27 mouse cellular contexts compared by ENCODE assay signal in genomic region chr11:4235052-4235655, GRCm38 (mm10). TPM values are rescaled to one million over a fixed set of nuclear protein-coding genes. Genes with fewer than 3 reads are reported as not detected.
A peak's percentile ranks its signal among the peaks of the same experiment; 100 is the strongest.
DNase-seq lines count a peak whose midpoint lies in the region; ATAC-seq and TF ChIP-seq lines count a peak whose summit lies in the region.
"Had no signal": no experiment of that assay in that cellular context is flagged by ENCODE, and none has a peak within 500 bp of the region (broad histone marks: within the 10 kb centered on the region; RNA-seq: fewer than 3 reads in every experiment).

No protein-coding gene starts in this region.

- TF ChIP-seq POLR2A in bone marrow, adult 2 months (IDR thresholded peaks at IDR 0.05; ENCODE audit: borderline replicate concordance, control insufficient read depth, low read depth, low read length), result no peak

- no peak for TF ChIP-seq CTCF in G1E (IDR thresholded peaks at IDR 0.05; ENCODE audit: low read depth, low read length)
- TF ChIP-seq CTCF in bone marrow, adult 2 months (IDR thresholded peaks at IDR 0.05; ENCODE audit: control insufficient read depth, insufficient read depth, low read length), result no peak

- no peak overlapping the region for H3K9ac ChIP-seq in midbrain, embryonic 11.5 days (ENCODE audit: low read length)
- no peak overlapping the region for H3K9ac ChIP-seq in midbrain, embryonic 15.5 days
- no peak overlapping the region for H3K9ac ChIP-seq in liver, embryonic 16.5 days (ENCODE audit: low read depth, low read length)
- H3K9ac ChIP-seq: forebrain, embryonic 13.5 days; hindbrain, embryonic 13.5 days; limb, embryonic 12.5 days; neural tube, embryonic 13.5 days had no signal

- no peak overlapping the region for H3K4me3 ChIP-seq in midbrain, embryonic 11.5 days (ENCODE audit: low read depth, low read length)
- H3K4me3 ChIP-seq in midbrain, embryonic 15.5 days, result no peak overlapping the region
- peak overlapping the region; percentile 80; the same call in 1 of the 2 replicates for H3K4me3 ChIP-seq in G1E (ENCODE audit: low read depth, low read length)
- no peak overlapping the region for H3K4me3 ChIP-seq in bone marrow, adult 2 months (replicated peaks; ENCODE audit: control insufficient read depth, low read depth, low read length)
- H3K4me3 ChIP-seq in liver, embryonic 16.5 days (ENCODE audit: low read depth, low read length), result no peak overlapping the region
- H3K4me3 ChIP-seq: forebrain, embryonic 13.5 days; hindbrain, embryonic 13.5 days; limb, embryonic 12.5 days; neural tube, embryonic 13.5 days had no signal

- no peaks in the 10 kb centered on the region for H3K9me3 ChIP-seq in midbrain, embryonic 11.5 days (ENCODE audit: control insufficient read depth, low read length)
- H3K9me3 ChIP-seq in midbrain, embryonic 15.5 days, result no peaks in the 10 kb centered on the region
- peaks cover 6% of the 10 kb centered on the region for H3K9me3 ChIP-seq in G1E (replicated peaks)
- no peaks in the 10 kb centered on the region for H3K9me3 ChIP-seq in liver, embryonic 16.5 days (replicated peaks; ENCODE audit: control insufficient read depth, low read length)
- H3K9me3 ChIP-seq: forebrain, embryonic 13.5 days; hindbrain, embryonic 13.5 days; limb, embryonic 12.5 days; neural tube, embryonic 13.5 days had no signal

- peak; percentile 26 for DNase-seq in midbrain, embryonic 11.5 days (ENCODE audit: low spot score, missing footprints)
- DNase-seq in G1E (ENCODE audit: low spot score), result no peak
- DNase-seq in layer of hippocampus, postnatal 25 days (ENCODE audit: extremely low spot score in 1 of 2, low spot score in 1 of 2), result no peak
- DNase-seq in cerebellum, postnatal 10 days, result no peak
- DNase-seq: adrenal gland, postnatal 14 days; B cell, adult 2 months; cerebellum, adult 18-20 months; gastrocnemius, postnatal 10 days; heart, postnatal 36 days; kidney, adult 8-10 months; kidney, postnatal 4 days; lung, adult 18-20 months; lung, postnatal 4 days; right cerebral cortex, postnatal 4 days had no signal

- H3K27me3 ChIP-seq in midbrain, embryonic 11.5 days (ENCODE audit: control insufficient read depth, insufficient read depth, low read length), result no peaks in the 10 kb centered on the region
- no peaks in the 10 kb centered on the region for H3K27me3 ChIP-seq in midbrain, embryonic 15.5 days (replicated peaks)
- H3K27me3 ChIP-seq in G1E (ENCODE audit: insufficient read depth, low read length), result no peaks in the 10 kb centered on the region
- H3K27me3 ChIP-seq in liver, embryonic 16.5 days (ENCODE audit: control insufficient read depth, insufficient read depth, low read depth, low read length), result no peaks in the 10 kb centered on the region
- H3K27me3 ChIP-seq: forebrain, embryonic 13.5 days; hindbrain, embryonic 13.5 days; limb, embryonic 12.5 days; neural tube, embryonic 13.5 days; Patski had no signal

- 90% methylated on average over 6 of the region's 6 CpGs for WGBS in midbrain, embryonic 11.5 days
- 92% methylated on average over 6 of the region's 6 CpGs for WGBS in midbrain, embryonic 15.5 days
- WGBS in bone marrow, adult 2 months, result 87% methylated on average over 6 of the region's 6 CpGs
- 72% methylated on average over 6 of the region's 6 CpGs for WGBS in liver, embryonic 16.5 days (ENCODE audit: insufficient replicate concordance)

- no peaks in the 10 kb centered on the region for H3K36me3 ChIP-seq in midbrain, embryonic 11.5 days (ENCODE audit: control insufficient read depth, insufficient read depth, low read length)
- H3K36me3 ChIP-seq in midbrain, embryonic 15.5 days (replicated peaks), result no peaks in the 10 kb centered on the region
- peaks cover 63% of the 10 kb centered on the region for H3K36me3 ChIP-seq in G1E (replicated peaks)
- no peaks in the 10 kb centered on the region for H3K36me3 ChIP-seq in liver, embryonic 16.5 days (ENCODE audit: control insufficient read depth, insufficient read depth)
- H3K36me3 ChIP-seq: hindbrain, embryonic 13.5 days; limb, embryonic 12.5 days; neural tube, embryonic 13.5 days had no signal

- no peaks in the 10 kb centered on the region for H3K4me1 ChIP-seq in midbrain, embryonic 11.5 days (ENCODE audit: control insufficient read depth, insufficient read depth, low read length)
- H3K4me1 ChIP-seq in midbrain, embryonic 15.5 days, result no peaks in the 10 kb centered on the region
- H3K4me1 ChIP-seq in G1E (ENCODE audit: insufficient read depth, low read depth, low read length), result peaks cover 85% of the 10 kb centered on the region
- H3K4me1 ChIP-seq in bone marrow, adult 2 months (ENCODE audit: control insufficient read depth, insufficient read depth, low read length), result peaks cover 9% of the 10 kb centered on the region; the same call in 1 of the 2 replicates
- H3K4me1 ChIP-seq in liver, embryonic 16.5 days (ENCODE audit: control insufficient read depth, low read depth, low read length), result peaks cover 32% of the 10 kb centered on the region
- H3K4me1 ChIP-seq: forebrain, embryonic 13.5 days; hindbrain, embryonic 13.5 days; limb, embryonic 12.5 days; neural tube, embryonic 13.5 days had no signal

- no peak overlapping the region for H3K4me2 ChIP-seq in midbrain, embryonic 11.5 days
- no peak overlapping the region for H3K4me2 ChIP-seq in midbrain, embryonic 15.5 days
- H3K4me2 ChIP-seq in liver, embryonic 16.5 days (ENCODE audit: low read depth, low read length), result peak overlapping the region; percentile 47; the same call in 1 of the 2 replicates
- H3K4me2 ChIP-seq: forebrain, embryonic 13.5 days; heart, embryonic 11.5 days; hindbrain, embryonic 13.5 days; limb, embryonic 12.5 days; neural tube, embryonic 13.5 days had no signal

- ATAC-seq in midbrain, embryonic 11.5 days (ENCODE audit: low FRiP score), result no peak
- no peak for ATAC-seq in midbrain, embryonic 15.5 days (replicated peaks)
- ATAC-seq in G1E (ENCODE audit: extremely low read depth, insufficient number of reproducible peaks, low FRiP score, poor library complexity, severe bottlenecking), result no peak
- ATAC-seq in liver, embryonic 16.5 days (ENCODE audit: low read depth), result no peak
- ATAC-seq: forebrain, embryonic 13.5 days; intestine, embryonic 16.5 days; lung, postnatal 0 days; Patski had no signal

- no peak overlapping the region for H3K27ac ChIP-seq in midbrain, embryonic 11.5 days (ENCODE audit: low read depth, low read length)
- no peak overlapping the region for H3K27ac ChIP-seq in midbrain, embryonic 15.5 days
- peak overlapping the region; percentile 56; the same call in 1 of the 2 replicates for H3K27ac ChIP-seq in bone marrow, adult 2 months (ENCODE audit: control insufficient read depth, insufficient read depth, low read depth, low read length, poor library complexity)
- no peak overlapping the region for H3K27ac ChIP-seq in liver, embryonic 16.5 days (ENCODE audit: low read length)
- H3K27ac ChIP-seq: forebrain, embryonic 13.5 days; hindbrain, embryonic 13.5 days; kidney, postnatal 0 days; limb, embryonic 12.5 days; neural tube, embryonic 13.5 days had no signal

RNA-seq across cellular contexts. Expression of gene Osm, which starts 1.1 kb away (rescaled TPM):
- polyA plus RNA-seq in midbrain, embryonic 11.5 days (2014; fragmentation: Nextera tagmentation; extraction: Ambion mirVana), result not detected in 2 replicates
- polyA plus RNA-seq in midbrain, embryonic 15.5 days (2015; fragmentation: Nextera tagmentation; extraction: Ambion mirVana), result 0.11 and 0.21 TPM in 2 replicates
- total RNA-seq in G1E (2014; fragmentation: Nextera tagmentation), result 7.2 and 8.0 TPM in 2 replicates
- total RNA-seq in G1E (2017), result 8.3 and 10.3 TPM in 2 replicates
- 4.0 and 4.5 TPM in 2 replicates for polyA plus RNA-seq in G1E (2012)
- 2.2 and 5.1 TPM in 2 replicates for polyA plus RNA-seq in bone marrow, adult 2 months (2011; ENCODE audit: insufficient read depth, insufficient read length, low replicate concordance, missing spikeins)
- 0.40 and 0.53 TPM in 2 replicates for polyA plus RNA-seq in liver, embryonic 16.5 days (2015; fragmentation: Nextera tagmentation; extraction: Ambion mirVana)
- total RNA-seq in layer of hippocampus, postnatal 25 days (2021), result under 1 TPM in 1 of 2 experiments, not detected in 1; 0.12 TPM
- total RNA-seq: adrenal gland, postnatal 14 days; gastrocnemius, postnatal 10 days; heart, postnatal 36 days had no signal
- polyA plus RNA-seq: forebrain, embryonic 13.5 days; limb, embryonic 12.5 days; neural tube, embryonic 13.5 days; Patski; testis, adult 2 months had no signal

RNA-seq across cellular contexts. Expression of gene Castor1, which starts 17.1 kb away (rescaled TPM):
- 2.5 and 2.7 TPM in 2 replicates for polyA plus RNA-seq in midbrain, embryonic 11.5 days (2014; fragmentation: Nextera tagmentation; extraction: Ambion mirVana)
- polyA plus RNA-seq in midbrain, embryonic 15.5 days (2015; fragmentation: Nextera tagmentation; extraction: Ambion mirVana), result 2.6 and 3.6 TPM in 2 replicates
- 8.4 and 9.0 TPM in 2 replicates for total RNA-seq in G1E (2014; fragmentation: Nextera tagmentation)
- total RNA-seq in G1E (2017), result 8.2 and 10.7 TPM in 2 replicates
- polyA plus RNA-seq in G1E (2012), result 2.9 and 4.5 TPM in 2 replicates
- 2.6 TPM in 1 of 2 replicates, not detected in the other for polyA plus RNA-seq in bone marrow, adult 2 months (2011; ENCODE audit: insufficient read depth, insufficient read length, low replicate concordance, missing spikeins)
- polyA plus RNA-seq in liver, embryonic 16.5 days (2015; fragmentation: Nextera tagmentation; extraction: Ambion mirVana), result 1.2 and 1.7 TPM in 2 replicates
- 1 to 10 TPM; 6.0 to 6.1 TPM for total RNA-seq in layer of hippocampus, postnatal 25 days (2021)

RNA-seq across cellular contexts. Expression of gene Lif, which starts 22.2 kb away (rescaled TPM):
- not detected in 2 replicates for polyA plus RNA-seq in midbrain, embryonic 11.5 days (2014; fragmentation: Nextera tagmentation; extraction: Ambion mirVana)
- 0.05 TPM in 1 of 2 replicates, not detected in the other for polyA plus RNA-seq in midbrain, embryonic 15.5 days (2015; fragmentation: Nextera tagmentation; extraction: Ambion mirVana)
- 0.75 TPM in 1 of 2 replicates, not detected in the other for total RNA-seq in G1E (2014; fragmentation: Nextera tagmentation)
- total RNA-seq in G1E (2017), result 1.0 and 1.2 TPM in 2 replicates
- 0.02 and 0.12 TPM in 2 replicates for polyA plus RNA-seq in G1E (2012)
- 0.70 TPM in 1 of 2 replicates, not detected in the other for polyA plus RNA-seq in bone marrow, adult 2 months (2011; ENCODE audit: insufficient read depth, insufficient read length, low replicate concordance, missing spikeins)
- polyA plus RNA-seq in liver, embryonic 16.5 days (2015; fragmentation: Nextera tagmentation; extraction: Ambion mirVana), result 0.02 TPM in 1 of 2 replicates, not detected in the other
- 1 to 10 TPM; 1.3 to 2.1 TPM for total RNA-seq in layer of hippocampus, postnatal 25 days (2021)
- polyA plus RNA-seq: neural tube, embryonic 13.5 days had no signal

RNA-seq across cellular contexts. Expression of gene Tbc1d10a, which starts 48.6 kb away (rescaled TPM):
- polyA plus RNA-seq in midbrain, embryonic 11.5 days (2014; fragmentation: Nextera tagmentation; extraction: Ambion mirVana), result 14.6 and 17.3 TPM in 2 replicates
- polyA plus RNA-seq in midbrain, embryonic 15.5 days (2015; fragmentation: Nextera tagmentation; extraction: Ambion mirVana), result 35.0 and 38.6 TPM in 2 replicates
- total RNA-seq in G1E (2014; fragmentation: Nextera tagmentation), result 2.2 and 5.0 TPM in 2 replicates
- 20.8 and 25.4 TPM in 2 replicates for total RNA-seq in G1E (2017)
- polyA plus RNA-seq in G1E (2012), result 24.1 and 28.3 TPM in 2 replicates
- 5.2 and 13.5 TPM in 2 replicates for polyA plus RNA-seq in bone marrow, adult 2 months (2011; ENCODE audit: insufficient read depth, insufficient read length, low replicate concordance, missing spikeins)
- polyA plus RNA-seq in liver, embryonic 16.5 days (2015; fragmentation: Nextera tagmentation; extraction: Ambion mirVana), result 6.5 and 6.6 TPM in 2 replicates
- total RNA-seq in layer of hippocampus, postnatal 25 days (2021), result 10 to 100 TPM; 29.2 to 32.7 TPM
